Mouse (Mus musculus): ENCODE results near the gene Tbc1d9. TPM values are rescaled to one million over a fixed set of nuclear protein-coding genes. Genes with fewer than 3 reads are reported as not detected.

The Tbc1d9 gene
- polyA plus RNA-seq, 1 experiment from 2014 or later, result 2.6 TPM

DNA sequence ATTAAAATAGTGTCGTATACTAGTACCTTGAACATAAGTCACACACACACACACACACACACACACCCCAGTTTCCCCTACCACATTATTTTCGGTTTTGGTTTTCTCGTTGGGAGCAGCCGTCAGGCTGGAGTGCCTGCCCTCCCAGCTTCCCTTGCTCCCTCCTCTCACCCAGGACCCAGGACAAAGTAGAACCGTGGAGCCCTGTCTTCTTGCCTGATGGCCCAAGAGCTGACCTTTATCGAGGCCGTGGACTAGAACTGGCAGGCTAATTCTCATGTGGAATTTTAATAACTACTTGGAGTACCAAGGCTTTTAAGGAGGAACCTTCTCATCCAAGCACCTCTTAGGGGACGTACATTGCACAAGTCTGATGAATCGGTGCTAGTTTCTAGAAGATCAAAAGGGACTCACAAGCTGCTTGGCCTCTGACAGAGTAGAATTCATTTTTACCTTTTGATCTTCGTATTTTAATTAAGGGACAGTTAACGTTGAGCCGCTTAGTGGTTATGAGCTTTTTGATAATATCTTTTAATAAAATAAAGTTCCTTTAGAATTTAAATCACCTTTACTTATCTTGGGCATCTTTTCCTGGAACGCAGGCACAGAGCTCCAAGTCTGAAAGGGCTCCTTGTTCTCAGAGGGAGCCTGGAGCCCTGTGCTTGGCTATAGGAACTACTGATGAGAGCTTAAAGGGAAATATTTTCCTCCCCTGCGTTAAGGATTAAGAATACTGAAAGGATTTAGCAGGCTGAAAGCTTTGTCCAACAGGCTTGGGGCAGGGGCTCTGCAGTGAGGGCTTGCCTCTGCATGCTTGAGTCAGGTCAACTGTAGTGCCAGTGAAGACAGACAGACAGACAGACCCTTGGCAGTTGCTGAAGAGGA lies 86.5 kb downstream of the Tbc1d9 start:
- WGBS, result 74% methylated on average over 14 of the region's 14 CpGs
- H3K9me3 ChIP-seq, result no peaks in the 10 kb centered on the region
- H3K9ac ChIP-seq, result no peak overlapping the region
- H3K4me2 ChIP-seq (replicated peaks), result no peak overlapping the region
- no peak for ATAC-seq
- no peaks in the 10 kb centered on the region for H3K4me1 ChIP-seq (replicated peaks)
- no peaks in the 10 kb centered on the region for H3K36me3 ChIP-seq
- H3K4me3 ChIP-seq (replicated peaks), result no peak overlapping the region
- no peaks in the 10 kb centered on the region for H3K27me3 ChIP-seq (replicated peaks)
- no peak overlapping the region for H3K27ac ChIP-seq

DNA sequence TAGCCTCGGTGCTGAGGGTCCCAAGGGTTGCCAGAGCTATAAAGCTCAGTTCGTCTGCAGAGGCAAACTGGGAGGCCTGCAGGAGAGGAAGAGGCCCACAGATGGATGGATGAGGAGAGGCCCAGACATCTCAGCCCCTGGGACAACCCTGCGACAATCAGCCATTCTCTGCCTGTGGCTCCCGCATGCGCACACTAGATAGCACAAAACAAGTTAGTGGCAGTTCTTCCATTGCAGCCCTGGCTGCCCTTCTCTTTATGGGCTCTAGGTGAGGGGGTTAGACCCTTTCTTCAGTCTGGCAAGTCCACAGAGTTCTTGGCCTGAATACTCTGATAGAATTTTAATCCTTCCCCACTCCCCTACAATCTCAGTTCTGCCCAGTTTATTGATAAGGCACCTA lies 87.6 kb downstream of the Tbc1d9 start:
- Histone ChIP-seq H3K4me3 (replicated peaks) (no peak overlapping the region), H3K4me1 (replicated peaks) (no peaks in the 10 kb centered on the region)
- no peak for ATAC-seq

DNA sequence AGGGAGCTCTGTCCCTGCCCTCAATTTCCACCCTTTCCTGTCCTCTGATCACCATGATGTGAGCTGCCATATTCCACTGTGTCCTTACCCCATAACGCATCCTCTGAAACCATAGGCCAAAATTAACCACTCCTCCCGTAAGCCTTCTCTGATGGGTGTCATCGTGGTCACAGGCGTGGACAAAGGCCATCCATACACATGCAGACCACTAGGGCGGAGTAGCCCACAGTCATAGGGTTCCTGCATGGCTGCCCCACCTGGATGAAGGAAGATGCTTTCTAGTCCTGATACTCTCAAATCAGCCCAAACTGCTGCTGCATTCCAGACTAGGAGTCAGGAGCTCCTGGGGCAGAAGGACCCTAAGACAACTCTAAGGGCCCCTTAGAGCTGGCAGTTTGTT lies 92.5 kb downstream of the Tbc1d9 start:
- Histone ChIP-seq H3K4me3 (replicated peaks) (no peak overlapping the region), H3K4me2 (replicated peaks) (no peak overlapping the region), H3K36me3 (no peaks in the 10 kb centered on the region), H3K9ac (no peak overlapping the region), H3K9me3 (no peaks in the 10 kb centered on the region), H3K27ac (no peak overlapping the region), H3K27me3 (replicated peaks) (no peaks in the 10 kb centered on the region), H3K4me1 (replicated peaks) (no peaks in the 10 kb centered on the region)
- 95% methylated on average over 5 of the region's 5 CpGs for WGBS
- ATAC-seq, result no peak

More for the DNA sequence above, 87.6 kb downstream of the Tbc1d9 start:
- H3K4me2 ChIP-seq (replicated peaks), result no peak overlapping the region
- no peak overlapping the region for H3K27ac ChIP-seq
- H3K36me3 ChIP-seq, result no peaks in the 10 kb centered on the region
- WGBS, result 81% methylated on average over 5 of the region's 5 CpGs
- no peak overlapping the region for H3K9ac ChIP-seq
- no peaks in the 10 kb centered on the region for H3K27me3 ChIP-seq (replicated peaks)
- H3K9me3 ChIP-seq, result no peaks in the 10 kb centered on the region

DNA sequence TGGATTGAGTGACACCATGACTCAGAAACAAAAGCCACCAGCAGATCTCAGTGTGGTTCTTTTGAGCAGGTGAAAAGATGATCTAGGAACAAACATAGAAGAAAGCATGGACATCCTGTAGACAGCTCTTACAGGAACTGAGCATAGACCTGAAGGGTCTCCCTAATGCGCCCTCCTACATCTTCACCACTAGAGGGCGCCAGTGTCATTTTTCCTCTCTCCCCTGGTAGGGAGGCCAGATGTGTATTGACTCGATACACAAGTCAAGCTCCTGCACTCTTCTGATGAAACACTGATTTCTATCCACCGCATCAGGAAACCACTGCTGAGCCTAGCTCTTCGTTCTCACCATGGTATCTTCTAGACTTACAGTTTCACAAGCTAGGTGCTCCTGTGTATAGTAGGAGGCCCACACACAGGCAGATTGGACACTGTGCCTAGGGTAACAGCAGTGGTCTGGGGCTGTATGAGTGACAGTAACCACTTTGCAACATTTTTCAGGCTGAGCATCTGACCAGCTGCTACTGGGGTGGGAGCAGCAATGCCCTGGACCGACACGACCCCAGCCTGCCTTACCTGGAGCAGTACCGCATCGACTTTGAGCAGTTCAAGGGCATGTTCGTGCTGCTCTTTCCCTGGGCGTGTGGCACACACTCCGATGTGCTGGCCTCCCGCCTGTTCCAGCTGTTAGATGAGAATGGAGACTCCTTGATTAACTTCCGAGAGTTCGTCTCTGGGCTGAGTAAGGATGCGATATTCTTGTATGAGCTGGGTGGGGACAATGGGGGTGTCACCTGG lies 95.5 kb downstream of the Tbc1d9 start:
- H3K9ac ChIP-seq, result no peak overlapping the region
- 69% methylated on average over 16 of the region's 16 CpGs for WGBS
- no peaks in the 10 kb centered on the region for H3K4me1 ChIP-seq (replicated peaks)
- H3K4me3 ChIP-seq (replicated peaks), result no peak overlapping the region
- H3K9me3 ChIP-seq, result no peaks in the 10 kb centered on the region
- peak; percentile 79 for ATAC-seq
- H3K4me2 ChIP-seq (replicated peaks), result no peak overlapping the region
- no peaks in the 10 kb centered on the region for H3K27me3 ChIP-seq (replicated peaks)
- H3K27ac ChIP-seq, result no peak overlapping the region
- H3K36me3 ChIP-seq, result no peaks in the 10 kb centered on the region

DNA sequence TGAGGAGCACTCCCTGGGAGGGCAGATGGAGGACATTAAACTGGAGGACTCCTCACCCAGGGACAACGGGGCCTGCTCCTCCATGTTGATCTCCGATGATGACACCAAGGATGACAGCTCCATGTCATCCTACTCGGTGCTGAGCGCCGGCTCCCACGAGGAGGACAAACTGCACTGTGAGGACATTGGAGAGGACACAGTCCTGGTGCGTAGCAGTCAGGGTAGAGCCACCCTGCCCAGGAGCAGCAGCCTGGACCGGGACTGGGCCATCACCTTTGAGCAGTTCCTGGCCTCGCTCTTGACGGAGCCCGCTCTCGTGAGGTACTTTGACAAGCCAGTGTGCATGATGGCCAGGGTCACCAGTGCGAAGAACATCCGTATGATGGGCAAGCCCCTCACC lies 106.0 kb downstream of the Tbc1d9 start:
- Histone ChIP-seq H3K27ac (no peak overlapping the region), H3K36me3 (no peaks in the 10 kb centered on the region), H3K9me3 (no peaks in the 10 kb centered on the region), H3K27me3 (replicated peaks) (no peaks in the 10 kb centered on the region), H3K4me2 (replicated peaks) (no peak overlapping the region), H3K9ac (no peak overlapping the region), H3K4me1 (replicated peaks) (no peaks in the 10 kb centered on the region), H3K4me3 (replicated peaks) (no peak overlapping the region)
- WGBS, result 94% methylated on average over 14 of the region's 14 CpGs
- no peak for ATAC-seq

DNA sequence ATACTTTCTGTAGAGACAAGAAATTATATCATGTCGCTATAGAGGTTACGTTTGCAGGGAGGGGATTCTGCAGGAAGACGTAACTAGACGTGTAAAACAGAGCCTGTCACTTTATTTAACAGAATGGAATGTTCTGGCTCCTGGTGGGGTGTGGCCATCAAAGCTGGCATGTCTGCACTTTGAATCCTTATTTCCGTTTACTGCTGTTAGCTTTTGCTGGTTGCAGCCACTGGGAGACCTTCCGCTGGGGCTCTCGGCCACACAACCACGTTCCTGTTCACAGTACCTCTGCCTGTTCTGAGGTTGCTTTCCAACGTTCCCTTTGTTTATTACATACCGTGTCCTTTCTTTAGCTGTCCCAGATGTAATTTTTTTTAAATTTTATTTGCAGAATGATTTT lies 107.3 kb downstream of the Tbc1d9 start:
- ATAC-seq, result peak; percentile 80
- Histone ChIP-seq H3K9me3 (no peaks in the 10 kb centered on the region), H3K4me2 (replicated peaks) (no peak overlapping the region), H3K27me3 (replicated peaks) (no peaks in the 10 kb centered on the region), H3K27ac (no peak overlapping the region), H3K4me3 (replicated peaks) (no peak overlapping the region), H3K4me1 (replicated peaks) (no peaks in the 10 kb centered on the region), H3K9ac (no peak overlapping the region), H3K36me3 (no peaks in the 10 kb centered on the region)
- 48% methylated on average over 10 of the region's 10 CpGs for WGBS

DNA sequence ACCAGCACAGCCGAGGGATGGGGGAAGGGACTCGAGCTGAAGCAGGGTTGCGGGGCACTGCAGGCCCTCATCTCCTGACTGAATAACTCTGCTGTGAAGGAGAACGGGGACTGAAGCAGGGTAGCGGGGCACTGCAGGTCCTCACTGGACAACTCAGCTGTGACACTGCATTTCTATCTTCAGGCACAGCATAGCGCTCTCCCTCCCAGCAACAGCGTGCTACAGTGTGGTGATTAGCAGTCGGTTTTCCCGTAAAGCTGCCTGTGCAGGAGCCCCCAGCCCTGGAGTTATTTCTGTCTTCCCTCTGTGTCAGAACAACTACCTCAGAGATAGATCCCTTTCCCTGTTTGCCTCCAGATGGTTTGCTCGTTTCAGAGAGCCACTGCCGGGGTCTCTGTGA lies 109.3 kb downstream of the Tbc1d9 start:
- 56% methylated on average over 11 of the region's 11 CpGs for WGBS
- Histone ChIP-seq H3K27ac (no peak overlapping the region), H3K4me3 (replicated peaks) (no peak overlapping the region), H3K4me1 (replicated peaks) (no peaks in the 10 kb centered on the region), H3K27me3 (replicated peaks) (no peaks in the 10 kb centered on the region), H3K36me3 (no peaks in the 10 kb centered on the region), H3K9ac (no peak overlapping the region), H3K9me3 (no peaks in the 10 kb centered on the region), H3K4me2 (replicated peaks) (no peak overlapping the region)
- no peak for ATAC-seq

DNA sequence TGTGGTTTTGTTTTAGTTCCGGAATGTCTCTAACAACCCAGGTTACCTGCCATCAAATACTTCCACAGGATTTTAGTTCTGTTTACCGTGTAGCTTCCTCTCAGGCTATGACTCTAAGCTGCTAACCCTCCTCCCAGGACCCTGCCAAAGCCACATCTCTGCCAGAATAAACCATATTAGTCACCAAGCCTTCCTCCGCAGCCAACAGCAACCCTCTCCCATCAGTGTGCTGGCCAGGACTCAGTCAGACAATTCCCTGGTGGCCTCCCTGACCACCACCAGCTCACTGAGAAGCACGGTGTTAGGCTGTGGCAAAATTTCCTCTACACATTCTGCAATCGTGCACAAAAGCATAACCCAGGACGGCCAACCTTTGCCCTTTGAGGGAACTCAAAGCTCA lies 113.3 kb downstream of the Tbc1d9 start:
- no peak overlapping the region for H3K4me2 ChIP-seq (replicated peaks)
- 80% methylated on average over 6 of the region's 6 CpGs for WGBS
- H3K9ac ChIP-seq, result no peak overlapping the region
- H3K36me3 ChIP-seq, result no peaks in the 10 kb centered on the region
- no peaks in the 10 kb centered on the region for H3K27me3 ChIP-seq (replicated peaks)
- no peaks in the 10 kb centered on the region for H3K4me1 ChIP-seq (replicated peaks)
- H3K9me3 ChIP-seq, result no peaks in the 10 kb centered on the region
- H3K27ac ChIP-seq, result no peak overlapping the region
- H3K4me3 ChIP-seq (replicated peaks), result no peak overlapping the region
- ATAC-seq, result no peak

DNA sequence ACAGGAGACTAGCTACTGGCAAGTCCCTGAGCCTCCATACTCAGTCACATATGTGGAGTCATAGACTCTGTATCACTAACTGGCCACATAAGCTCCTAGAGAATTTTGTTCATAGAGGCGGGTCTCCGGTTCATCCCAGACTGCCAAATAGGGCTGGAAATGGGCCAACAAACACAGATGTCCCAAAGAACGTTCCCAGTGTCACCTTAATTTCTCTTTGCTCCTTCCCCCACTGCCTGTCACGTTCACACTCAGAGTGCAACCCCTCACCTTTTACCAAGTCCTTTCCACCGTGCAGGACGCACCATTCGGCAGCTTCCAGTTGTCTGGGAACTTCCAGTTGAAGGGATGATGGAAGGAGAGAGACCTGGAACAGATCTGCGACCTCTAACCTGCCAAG lies 120.2 kb downstream of the Tbc1d9 start:
- Histone ChIP-seq H3K4me3 (replicated peaks) (no peak overlapping the region), H3K27me3 (replicated peaks) (peaks cover 10% of the 10 kb centered on the region), H3K4me1 (replicated peaks) (0 out of 2 replicates have a peak, but pooled peaks cover 5% of the 10 kb centered on the region), H3K36me3 (no peaks in the 10 kb centered on the region), H3K27ac (no peak overlapping the region), H3K9ac (no peak overlapping the region), H3K9me3 (no peaks in the 10 kb centered on the region), H3K4me2 (replicated peaks) (no peak overlapping the region)
- WGBS, result 80% methylated on average over 8 of the region's 8 CpGs
- ATAC-seq, result no peak

DNA sequence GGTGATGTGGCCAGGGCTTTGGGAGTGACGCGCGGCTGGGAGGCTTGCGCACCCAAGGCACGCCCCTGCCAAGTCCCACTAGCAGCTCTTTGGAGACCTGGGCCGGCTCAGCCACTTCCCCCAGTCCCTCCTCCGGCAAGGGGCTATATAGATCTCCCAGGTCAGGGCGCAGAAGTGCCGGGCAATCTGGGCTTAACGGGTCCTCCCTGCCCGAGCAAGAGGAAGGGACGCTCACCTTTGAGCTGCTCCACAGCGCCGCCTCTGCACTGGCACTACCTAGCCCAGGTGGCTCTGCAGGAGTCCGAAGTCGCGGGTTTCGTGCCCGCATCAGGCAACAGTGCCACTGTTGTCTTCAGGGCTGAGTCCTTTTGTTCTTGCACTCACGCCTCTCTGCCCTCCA lies 125.0 kb downstream of the Tbc1d9 start, which contains the start of gene Ucp1:
Gene Ucp1, plus strand, starts transcription at position 177 of the 400 bp plus-strand sequence.
- no peak within 1 kb of the TSS for H3K9ac ChIP-seq
- 3% methylated on average over 20 of the region's 20 CpGs for WGBS
- no peak within 1 kb of the TSS for H3K27ac ChIP-seq
- H3K36me3 ChIP-seq, result no peaks in the 10 kb centered on the region
- H3K4me1 ChIP-seq (replicated peaks), result 0 out of 2 replicates have a peak, but pooled peaks cover 5% of the 10 kb centered on the region
- no peaks in the 10 kb centered on the region for H3K9me3 ChIP-seq
- peak; percentile 41; the same call in 1 of the 2 replicates for ATAC-seq
- H3K27me3 ChIP-seq (replicated peaks), result peaks cover 14% of the 10 kb centered on the region
- H3K4me3 ChIP-seq (replicated peaks), result peak within 1 kb of the TSS; percentile 30
- peak within 1 kb of the TSS; percentile 63 for H3K4me2 ChIP-seq (replicated peaks)

DNA sequence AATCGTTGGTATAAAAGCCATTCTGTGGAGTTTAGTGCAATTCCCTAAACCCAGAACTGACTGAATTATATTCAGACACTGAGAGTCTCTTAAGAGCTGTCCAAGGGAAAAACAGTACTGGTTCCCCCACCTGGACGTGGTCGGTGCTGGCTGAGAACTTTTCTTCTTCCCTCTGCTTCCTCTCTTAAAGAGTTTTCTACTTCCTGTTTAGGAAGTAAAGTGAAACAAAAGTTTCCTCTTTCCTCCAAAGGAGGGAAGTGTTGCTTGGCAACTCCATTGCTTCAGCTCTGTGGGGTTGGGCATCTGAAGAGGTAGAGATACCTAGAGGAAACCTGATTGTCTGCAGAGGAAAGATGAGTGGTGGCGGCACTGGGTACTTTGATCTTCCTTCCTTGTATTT lies 132.2 kb downstream of the Tbc1d9 start:
- H3K9me3 ChIP-seq, result no peaks in the 10 kb centered on the region
- H3K9ac ChIP-seq, result no peak overlapping the region
- H3K4me3 ChIP-seq (replicated peaks), result no peak overlapping the region
- H3K36me3 ChIP-seq, result no peaks in the 10 kb centered on the region
- H3K4me1 ChIP-seq (replicated peaks), result no peaks in the 10 kb centered on the region
- no peaks in the 10 kb centered on the region for H3K27me3 ChIP-seq (replicated peaks)
- no peak for ATAC-seq
- H3K4me2 ChIP-seq (replicated peaks), result no peak overlapping the region
- no peak overlapping the region for H3K27ac ChIP-seq
- 52% methylated on average over 4 of the region's 4 CpGs for WGBS

DNA sequence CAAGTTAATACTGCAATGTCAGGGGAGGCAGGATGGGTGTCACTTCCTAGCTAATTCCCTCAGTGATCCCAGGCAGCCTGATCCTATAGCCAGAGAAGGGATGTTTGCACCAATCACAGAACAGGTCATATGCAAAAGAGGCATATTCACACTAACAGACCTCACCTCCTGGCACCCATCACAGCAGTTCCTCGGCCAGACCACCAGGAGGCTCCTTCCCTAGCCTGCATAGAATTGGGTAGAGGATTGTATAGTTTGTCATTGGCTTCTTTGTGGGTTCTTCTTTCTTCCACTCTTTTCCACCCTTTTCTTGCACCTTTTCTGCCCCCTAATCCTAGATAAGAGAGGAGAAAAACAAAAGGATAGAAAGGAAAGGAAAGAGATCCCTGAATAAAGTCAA lies 135.0 kb downstream of the Tbc1d9 start:
- no peaks in the 10 kb centered on the region for H3K4me1 ChIP-seq (replicated peaks)
- no peak overlapping the region for H3K27ac ChIP-seq
- 55% methylated on average over 1 of the region's 1 CpGs for WGBS
- H3K27me3 ChIP-seq (replicated peaks), result no peaks in the 10 kb centered on the region
- no peak overlapping the region for H3K9ac ChIP-seq
- H3K36me3 ChIP-seq, result no peaks in the 10 kb centered on the region
- H3K4me2 ChIP-seq (replicated peaks), result no peak overlapping the region
- ATAC-seq, result no peak
- no peak overlapping the region for H3K4me3 ChIP-seq (replicated peaks)
- H3K9me3 ChIP-seq, result no peaks in the 10 kb centered on the region
